Mouse (Mus musculus) small intestine, adult 2 months (tissue): ENCODE results near the gene Socs5. TPM values are rescaled to one million over a fixed set of nuclear protein-coding genes. Genes with fewer than 3 reads are reported as not detected.

Experiments
- H3K27ac ChIP-seq: fragments of 200-500 bp; 2 replicates; pipeline ENCODE4 v1.5.1; 2012; ENCODE audit warnings: low read depth, low read length, control low read depth, inconsistent platforms; ENCODE audit not compliant: insufficient read depth
- H3K27me3 ChIP-seq: fragments of 200-500 bp; 2 replicates; pipeline ENCODE4 v1.6.1; 2012; ENCODE audit warnings: mild to moderate bottlenecking, moderate library complexity, low read length, inconsistent platforms; ENCODE audit not compliant: control insufficient read depth, insufficient read depth
- H3K36me3 ChIP-seq: fragments of 200-500 bp; 2 replicates; pipeline ENCODE4 v1.6.1; 2012; ENCODE audit warnings: mild to moderate bottlenecking, low read length, control low read depth, inconsistent platforms; ENCODE audit not compliant: control insufficient read depth, insufficient read depth
- H3K4me1 ChIP-seq: fragments of 200-500 bp; 2 replicates; pipeline ENCODE4 v1.6.1; 2012; ENCODE audit warnings: low read length, inconsistent platforms, mixed read lengths; ENCODE audit not compliant: control insufficient read depth, insufficient read depth, insufficient read length
- H3K4me3 ChIP-seq: fragments of 200-500 bp; 2 replicates; pipeline ENCODE4 v1.5.1; 2012; ENCODE audit warnings: low read depth, mild to moderate bottlenecking, control low read depth, inconsistent platforms, low read length, moderate library complexity
- CTCF ChIP-seq: fragments of 200-500 bp; IDR thresholded peaks from 2 replicates; pipeline ENCODE4 v1.5.1; 2012; ENCODE audit warnings: low read depth, mild to moderate bottlenecking, control low read depth, inconsistent platforms, low read length, moderate library complexity, mixed read lengths; ENCODE audit not compliant: insufficient replicate concordance, insufficient read length; ENCODE audit errors: extremely low read depth
- POLR2A ChIP-seq: fragments of 200-500 bp; IDR thresholded peaks from 2 replicates; pipeline ENCODE4 v1.6.1; 2012; ENCODE audit warnings: low read depth, mild to moderate bottlenecking, control low read depth, inconsistent platforms, low read length, moderate library complexity
- WGBS: fragments of 180-500 bp; shearing (Covaris S2); methylation state at CpG from one replicate; pipeline ENCODE4 v1.1.7; 2018; 5-methylcytosine and 5-hydroxymethylcytosine counted together
- polyA plus RNA-seq: library from polyadenylated mRNA; depleted of rRNA; stranded (reverse); fragments of >200 nt; gene quantifications from 2 replicates; pipeline ENCODE4 v1.2.3, GENCODE M21; 2012

Socs5 gene
- polyA plus RNA-seq, 1 experiment: 1.8 TPM

DNA sequence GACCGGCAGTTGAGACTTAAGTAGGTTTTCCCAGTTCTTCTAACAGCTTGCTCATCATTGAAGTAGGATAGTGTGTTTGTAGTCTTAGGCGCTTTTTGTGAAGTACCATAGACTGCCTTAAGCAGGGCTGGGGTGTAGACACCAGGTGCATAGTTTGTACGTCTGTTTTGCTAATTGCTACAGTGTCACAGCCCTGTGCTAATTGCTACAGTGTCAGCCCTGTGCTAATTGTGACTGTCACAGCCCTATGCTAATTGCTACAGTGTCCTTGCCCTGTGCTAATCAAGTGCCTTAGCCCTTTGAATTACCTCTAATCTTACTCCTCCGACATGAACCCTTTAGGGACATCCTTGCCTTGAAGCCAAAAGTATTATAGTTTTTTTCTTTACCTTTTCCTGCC, 24.8 kb downstream of the Socs5 start:
- no peak for TF ChIP-seq CTCF
- TF ChIP-seq POLR2A: no peak
- no peak overlapping the region for H3K4me3 ChIP-seq
- peaks cover 5% of the 10 kb centered on the region; the same call in 1 of the 2 replicates for H3K36me3 ChIP-seq
- H3K27me3 ChIP-seq: no peaks in the 10 kb centered on the region
- no peak overlapping the region for H3K27ac ChIP-seq
- WGBS: 81% methylated on average over 4 of the region's 4 CpGs
- H3K4me1 ChIP-seq: no peaks in the 10 kb centered on the region

DNA sequence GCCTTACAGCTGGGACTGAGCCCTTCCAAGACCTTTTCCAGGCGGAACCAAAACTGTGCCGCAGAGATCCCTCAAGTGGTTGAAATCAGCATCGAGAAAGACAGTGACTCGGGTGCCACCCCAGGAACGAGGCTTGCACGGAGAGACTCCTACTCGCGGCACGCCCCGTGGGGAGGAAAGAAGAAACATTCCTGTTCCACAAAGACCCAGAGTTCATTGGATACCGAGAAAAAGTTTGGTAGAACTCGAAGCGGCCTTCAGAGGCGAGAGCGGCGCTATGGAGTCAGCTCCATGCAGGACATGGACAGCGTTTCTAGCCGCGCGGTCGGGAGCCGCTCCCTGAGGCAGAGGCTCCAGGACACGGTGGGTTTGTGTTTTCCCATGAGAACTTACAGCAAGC, 26.3 kb downstream of the Socs5 start:
- Histone ChIP-seq H3K27ac (no peak overlapping the region), H3K27me3 (no peaks in the 10 kb centered on the region), H3K36me3 (peaks cover 5% of the 10 kb centered on the region; the same call in 1 of the 2 replicates), H3K4me1 (no peaks in the 10 kb centered on the region), H3K4me3 (no peak overlapping the region)
- no peak for TF ChIP-seq POLR2A
- TF ChIP-seq CTCF: no peak
- WGBS: 84% methylated on average over 23 of the region's 23 CpGs

DNA sequence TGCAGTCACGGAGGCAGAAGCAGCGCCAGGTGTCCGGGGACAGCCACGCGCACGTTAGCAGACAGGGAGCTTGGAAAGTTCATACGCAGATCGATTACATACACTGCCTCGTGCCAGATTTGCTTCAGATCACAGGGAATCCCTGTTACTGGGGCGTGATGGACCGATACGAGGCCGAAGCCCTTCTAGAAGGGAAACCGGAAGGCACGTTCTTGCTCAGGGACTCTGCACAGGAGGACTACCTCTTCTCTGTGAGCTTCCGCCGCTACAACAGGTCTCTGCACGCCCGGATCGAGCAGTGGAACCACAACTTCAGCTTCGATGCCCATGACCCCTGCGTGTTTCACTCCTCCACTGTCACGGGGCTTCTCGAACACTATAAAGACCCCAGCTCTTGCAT, 27.2 kb downstream of the Socs5 start:
- WGBS: 95% methylated on average over 24 of the region's 24 CpGs
- Histone ChIP-seq H3K36me3 (peaks cover 5% of the 10 kb centered on the region; the same call in 1 of the 2 replicates), H3K4me1 (no peaks in the 10 kb centered on the region), H3K27me3 (no peaks in the 10 kb centered on the region), H3K4me3 (no peak overlapping the region), H3K27ac (no peak overlapping the region)
- TF ChIP-seq CTCF: no peak
- TF ChIP-seq POLR2A: no peak

DNA sequence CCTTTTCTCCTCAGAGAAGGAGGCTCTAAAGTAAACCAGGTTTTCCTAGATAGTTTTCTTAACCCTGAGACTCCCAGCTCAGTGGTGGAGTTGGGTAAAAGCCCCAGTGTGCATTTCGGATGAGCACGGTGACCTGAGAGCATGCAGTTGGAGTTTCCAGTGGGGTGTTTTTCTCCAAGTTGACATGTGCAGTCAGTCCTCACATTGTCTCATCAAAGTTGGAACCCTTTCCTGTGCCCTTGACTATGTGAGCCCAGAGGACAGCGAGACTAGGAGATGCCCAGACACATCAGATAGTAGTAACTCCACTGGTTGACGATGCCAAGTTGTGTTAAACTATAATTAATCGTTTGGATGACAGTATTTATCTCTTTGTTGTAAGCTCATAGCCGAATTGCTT, 28.3 kb downstream of the Socs5 start:
- no peaks in the 10 kb centered on the region for H3K27me3 ChIP-seq
- WGBS: 82% methylated on average over 6 of the region's 6 CpGs
- H3K4me3 ChIP-seq: no peak overlapping the region
- no peaks in the 10 kb centered on the region for H3K4me1 ChIP-seq
- no peak for TF ChIP-seq CTCF
- TF ChIP-seq POLR2A: no peak
- peaks cover 5% of the 10 kb centered on the region; the same call in 1 of the 2 replicates for H3K36me3 ChIP-seq
- no peak overlapping the region for H3K27ac ChIP-seq

DNA sequence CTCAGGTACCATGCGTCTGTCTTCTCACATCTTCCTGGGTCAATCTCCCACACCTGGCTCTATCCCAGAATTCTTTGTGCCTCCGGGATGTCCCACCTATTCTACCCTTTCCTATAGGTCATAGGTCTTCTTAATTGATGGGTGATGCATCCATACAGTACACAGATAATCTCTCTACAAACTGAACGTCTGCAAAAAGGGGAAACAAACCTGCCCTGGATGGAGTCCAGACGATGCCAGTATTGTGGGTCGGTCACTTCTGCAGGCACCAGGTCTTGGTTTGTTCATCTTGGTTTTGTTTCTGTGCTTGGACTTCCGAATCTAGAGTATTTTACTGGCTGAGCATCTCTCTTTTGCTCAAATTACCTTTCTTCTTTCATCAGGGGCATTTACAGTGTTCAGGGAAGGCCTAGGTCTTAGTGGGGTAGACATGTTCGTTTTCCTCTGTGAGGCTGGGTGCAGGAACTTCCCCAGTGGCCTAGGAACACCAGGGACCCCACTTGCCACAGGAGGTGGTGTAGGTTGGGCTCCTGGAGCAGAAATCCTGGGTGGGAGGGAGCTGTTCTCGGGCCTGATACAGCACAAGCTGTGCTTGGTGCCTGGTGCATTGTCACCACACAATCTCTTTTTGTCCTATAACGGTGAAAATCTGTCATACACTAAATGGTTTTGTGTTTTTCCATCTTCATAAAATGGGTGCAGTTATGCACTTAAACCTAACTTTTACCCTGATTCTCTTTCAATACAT, 33.9 kb downstream of the Socs5 start:
- no peaks in the 10 kb centered on the region for H3K27me3 ChIP-seq
- H3K36me3 ChIP-seq: no peaks in the 10 kb centered on the region
- TF ChIP-seq CTCF: no peak
- no peak for TF ChIP-seq POLR2A
- H3K4me3 ChIP-seq: no peak overlapping the region
- H3K4me1 ChIP-seq: no peaks in the 10 kb centered on the region
- WGBS: 76% methylated on average over 9 of the region's 9 CpGs
- no peak overlapping the region for H3K27ac ChIP-seq

DNA sequence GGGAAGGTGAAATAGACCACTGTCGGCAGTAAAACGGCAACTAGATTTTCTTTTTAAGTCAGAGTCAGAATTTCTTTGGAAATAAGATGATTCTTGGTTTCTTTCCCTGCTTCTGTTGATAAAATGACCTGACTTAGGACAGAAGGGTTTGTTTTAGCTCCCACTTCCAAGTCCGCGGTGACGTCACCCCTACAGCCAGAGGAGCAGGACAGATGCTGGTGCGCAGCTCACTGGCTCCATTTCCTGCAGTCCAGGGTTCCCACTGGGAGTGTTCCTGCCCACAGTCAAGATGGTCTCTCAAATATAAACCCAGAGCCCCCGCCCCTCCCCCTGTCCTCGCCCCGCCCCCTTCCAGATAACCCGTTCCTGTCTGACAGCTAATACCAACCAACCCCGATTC, 34.8 kb downstream of the Socs5 start:
- Histone ChIP-seq H3K27ac (no peak overlapping the region), H3K4me3 (0 out of 2 replicates have a peak overlapping the region, but pooled peaks have one; percentile 27), H3K36me3 (no peaks in the 10 kb centered on the region), H3K27me3 (no peaks in the 10 kb centered on the region), H3K4me1 (no peaks in the 10 kb centered on the region)
- no peak for TF ChIP-seq POLR2A
- TF ChIP-seq CTCF: no peak
- WGBS: 33% methylated on average over 11 of the region's 11 CpGs

DNA sequence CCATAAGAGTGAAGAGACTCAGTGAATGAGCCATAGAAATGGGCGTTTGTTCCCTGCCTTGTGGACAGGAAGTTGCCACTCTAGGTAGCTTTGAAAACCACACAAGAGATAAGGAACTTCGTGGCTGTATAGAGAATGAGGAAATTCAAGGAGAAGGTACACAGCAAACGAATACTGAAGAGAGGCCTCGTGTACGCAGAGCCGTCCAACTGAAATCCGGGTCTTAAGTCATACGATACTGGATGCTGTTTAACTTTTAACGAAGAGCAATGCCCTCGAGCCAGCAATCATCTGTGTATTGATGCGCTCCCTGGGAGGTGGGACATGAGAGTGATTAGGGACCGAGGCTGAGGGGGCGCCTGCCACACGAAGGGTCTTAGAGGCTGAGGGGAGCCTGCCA, 35.7 kb downstream of the Socs5 start:
- TF ChIP-seq CTCF: no peak
- TF ChIP-seq POLR2A: no peak
- Histone ChIP-seq H3K36me3 (no peaks in the 10 kb centered on the region), H3K4me1 (no peaks in the 10 kb centered on the region), H3K27ac (no peak overlapping the region), H3K4me3 (no peak overlapping the region), H3K27me3 (no peaks in the 10 kb centered on the region)
- WGBS: 41% methylated on average over 14 of the region's 14 CpGs
